Mouse (Mus musculus) spleen, postnatal 36 days (tissue): ENCODE results near the gene Fbn1.

ENCODE experiments used
- DNase-seq, 2 experiments: peaks; one replicate each; pipeline ENCODE4 v3.0.0; 2022; ENCODE audit warnings: low spot score in 2 of 2, mixed read lengths in 1 of 2

The Fbn1 gene

GRCm38 (mm10) chr2:125394428-125395101 lies 113.2 kb downstream of the Fbn1 start:
- no peak for DNase-seq

GRCm38 (mm10) chr2:125391582-125391981 lies 116.2 kb downstream of the Fbn1 start:
- no peak for DNase-seq

GRCm38 (mm10) chr2:125389796-125390195 lies 118.0 kb downstream of the Fbn1 start:
- no peak for DNase-seq

- DNase-seq, result no peak
Measured at GRCm38 (mm10) chr2:125386221-125386965, 121.4 kb downstream of the Fbn1 start.

GRCm38 (mm10) chr2:125384941-125385340 lies 122.9 kb downstream of the Fbn1 start:
- no peak for DNase-seq

- DNase-seq, result no peak
Measured at GRCm38 (mm10) chr2:125384415-125384814, 123.4 kb downstream of the Fbn1 start.

GRCm38 (mm10) chr2:125383273-125383641 lies 124.5 kb downstream of the Fbn1 start:
- no peak for DNase-seq

- no peak for DNase-seq
Measured at GRCm38 (mm10) chr2:125382613-125383272, 125.0 kb downstream of the Fbn1 start.

GRCm38 (mm10) chr2:125380086-125380485 lies 127.7 kb downstream of the Fbn1 start:
- no peak for DNase-seq

- no peak for DNase-seq
Measured at GRCm38 (mm10) chr2:125379206-125379605, 128.6 kb downstream of the Fbn1 start.

- no peak for DNase-seq
Measured at GRCm38 (mm10) chr2:125375926-125376325, 131.9 kb downstream of the Fbn1 start.

GRCm38 (mm10) chr2:125375301-125375700 lies 132.5 kb downstream of the Fbn1 start:
- DNase-seq, result no peak

GRCm38 (mm10) chr2:125369666-125370065 lies 138.1 kb downstream of the Fbn1 start:
- DNase-seq, result no peak

GRCm38 (mm10) chr2:125368616-125369015 lies 139.2 kb downstream of the Fbn1 start:
- DNase-seq, result no peak

- no peak for DNase-seq
Measured at GRCm38 (mm10) chr2:125361661-125362060, 146.1 kb downstream of the Fbn1 start.

GRCm38 (mm10) chr2:125356486-125356885 lies 151.3 kb downstream of the Fbn1 start:
- no peak for DNase-seq

GRCm38 (mm10) chr2:125356068-125356467 lies 151.7 kb downstream of the Fbn1 start:
- DNase-seq, result no peak

- no peak for DNase-seq
Measured at GRCm38 (mm10) chr2:125355216-125355971, 152.4 kb downstream of the Fbn1 start.

- DNase-seq, result no peak
Measured at GRCm38 (mm10) chr2:125354587-125354986, 153.2 kb downstream of the Fbn1 start.

- DNase-seq, result no peak
Measured at GRCm38 (mm10) chr2:125349144-125349543, 158.6 kb downstream of the Fbn1 start.

GRCm38 (mm10) chr2:125342181-125342950 lies 165.4 kb downstream of the Fbn1 start:
- no peak for DNase-seq
